Mouse (Mus musculus): ENCODE measurements at regions not wholly inside any gene's neighbourhood (a gene's known extent, or its start where the extent isn't known, plus 50 kb on each side); places are given as distances from the start of the nearest gene placed in this dataset.
"Not testable (repeated sequence)": the region's sequence is repeated elsewhere in the genome, so short reads cannot be mapped to it uniquely, and the experiment has no call there.

- TF ChIP-seq CTCF (IDR thresholded peaks at IDR 0.05; ENCODE audit: low read depth, low read length); POLR2A (IDR thresholded peaks at IDR 0.05; ENCODE audit: borderline replicate concordance, low read depth, low read length): not testable (repeated sequence)
These were observed 63.2 kb downstream of the Hlx start for GRCm38 (mm10) chr1:184669173-184669572.

Data from bone marrow macrophage, adult 2 months (primary cell).